Mouse (Mus musculus) stomach, postnatal 0 days (tissue): ENCODE measurements around the gene Cks1brt. TPM values are rescaled to one million over a fixed set of nuclear protein-coding genes. Genes with fewer than 3 reads are reported as not detected.
"Not testable (repeated sequence)": the region's sequence is repeated elsewhere in the genome, so short reads cannot be mapped to it uniquely, and the experiment has no call there.

ENCODE experiments used
- ATAC-seq: fragments of 200-750 bp; cut with Nextera tagmentation; 2 replicates; pipeline ENCODE4 v1.8.0; 2017; ENCODE audit not compliant: low FRiP score, low TSS enrichment
- DNase-seq: peaks from one replicate; pipeline ENCODE4 v3.0.0-alpha.2; 2016; ENCODE audit warnings: low spot score
- H3K27ac ChIP-seq: fragments of 300-500 bp; sonication (generic); replicated peaks from 2 replicates; pipeline ENCODE4 v1.5.1; 2014; ENCODE audit warnings: mild to moderate bottlenecking, control low read depth
- H3K27me3 ChIP-seq: fragments of 300-500 bp; sonication (generic); 2 replicates; pipeline ENCODE4 v1.6.1; 2014; ENCODE audit warnings: low read length; ENCODE audit not compliant: control insufficient read depth, insufficient read depth
- H3K36me3 ChIP-seq: fragments of 300-500 bp; sonication (generic); 2 replicates; pipeline ENCODE4 v1.6.1; 2014; ENCODE audit warnings: low read length, mixed read lengths; ENCODE audit not compliant: control insufficient read depth, insufficient read depth
- H3K4me1 ChIP-seq: fragments of 300-500 bp; sonication (generic); replicated peaks from 2 replicates; pipeline ENCODE4 v1.6.1; 2014; ENCODE audit warnings: antibody characterized with exemption; ENCODE audit not compliant: control insufficient read depth, insufficient read depth
- H3K4me2 ChIP-seq: fragments of 300-500 bp; sonication (generic); replicated peaks from 2 replicates; pipeline ENCODE4 v1.6.1; 2014; ENCODE audit warnings: low read depth, mild to moderate bottlenecking, control low read depth, moderate library complexity
- H3K4me3 ChIP-seq: fragments of 300-500 bp; sonication (generic); 2 replicates; pipeline ENCODE4 v1.5.1; 2014; ENCODE audit warnings: low read depth, low read length, control low read depth
- H3K9ac ChIP-seq: fragments of 300-500 bp; sonication (generic); 2 replicates; pipeline ENCODE4 v1.6.1; 2014; ENCODE audit warnings: mild to moderate bottlenecking, low read length, control low read depth, mixed read lengths
- H3K9me3 ChIP-seq: fragments of 300-500 bp; sonication (generic); 2 replicates; pipeline ENCODE4 v1.6.1; 2016; ENCODE audit warnings: low read length; ENCODE audit not compliant: control insufficient read depth
- CTCF ChIP-seq: IDR thresholded peaks from 2 replicates; pipeline ENCODE4 v1.5.1; 2016; ENCODE audit warnings: antibody characterized with exemption, low read depth, mild to moderate bottlenecking, moderate library complexity
- EP300 ChIP-seq: optimal IDR thresholded peaks from 2 replicates; pipeline ENCODE3; 2016; ENCODE audit warnings: antibody characterized with exemption
- WGBS: fragments of 180-500 bp; shearing (Covaris S2); extraction: QIAGEN DNeasy Blood & Tissue Kit; methylation state at CpG from one replicate; pipeline ENCODE4 v1.1.7; 2014; 5-methylcytosine and 5-hydroxymethylcytosine counted together
- polyA plus RNA-seq: library from polyadenylated mRNA; unstranded; fragments of >200 nt; fragmentation: Nextera tagmentation; extraction: Ambion mirVana; gene quantifications from 2 replicates; pipeline ENCODE4 v1.2.1, GENCODE M21; 2015

The Cks1brt gene
- polyA plus RNA-seq, result 0.05 TPM in 1 of 2 replicates, not detected in the other

DNA sequence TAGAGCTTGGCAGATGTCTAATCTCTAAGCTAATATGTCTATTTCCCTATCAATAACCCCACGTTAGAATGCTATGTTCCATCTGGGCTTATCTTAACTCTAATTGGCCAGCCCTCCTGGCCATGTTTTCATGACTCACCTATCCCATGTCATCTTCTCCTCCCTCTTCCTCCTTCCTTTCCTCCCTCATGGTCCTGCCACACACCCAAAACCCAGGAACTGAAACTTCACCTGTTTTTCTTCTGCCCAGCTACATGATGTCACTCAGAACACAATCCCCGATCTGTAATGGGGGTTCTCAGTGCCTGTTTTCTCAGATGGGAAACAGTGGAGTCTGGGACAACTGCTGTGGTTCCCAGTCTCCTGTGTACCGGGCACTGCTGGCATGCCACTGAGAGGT is at the start of gene Cks1brt:
Gene Cks1brt (plus strand): TSS at position 301 of the 400 bp plus-strand sequence.
- no peak within 1 kb of the TSS for H3K4me2 ChIP-seq
- H3K36me3 ChIP-seq, result no peaks in the 10 kb centered on the region
- no peaks in the 10 kb centered on the region for H3K4me1 ChIP-seq
- no peak for TF ChIP-seq EP300
- TF ChIP-seq CTCF, result no peak
- no peak within 1 kb of the TSS for H3K4me3 ChIP-seq
- ATAC-seq (no peak), DNase-seq (no peak)
- no peak within 1 kb of the TSS for H3K27ac ChIP-seq
- H3K9me3 ChIP-seq, result 0 out of 2 replicates have a peak, but pooled peaks cover 7% of the 10 kb centered on the region
- H3K9ac ChIP-seq, result no peak within 1 kb of the TSS
- 65% methylated on average over 3 of the region's 3 CpGs for WGBS
- H3K27me3 ChIP-seq, result no peaks in the 10 kb centered on the region

DNA sequence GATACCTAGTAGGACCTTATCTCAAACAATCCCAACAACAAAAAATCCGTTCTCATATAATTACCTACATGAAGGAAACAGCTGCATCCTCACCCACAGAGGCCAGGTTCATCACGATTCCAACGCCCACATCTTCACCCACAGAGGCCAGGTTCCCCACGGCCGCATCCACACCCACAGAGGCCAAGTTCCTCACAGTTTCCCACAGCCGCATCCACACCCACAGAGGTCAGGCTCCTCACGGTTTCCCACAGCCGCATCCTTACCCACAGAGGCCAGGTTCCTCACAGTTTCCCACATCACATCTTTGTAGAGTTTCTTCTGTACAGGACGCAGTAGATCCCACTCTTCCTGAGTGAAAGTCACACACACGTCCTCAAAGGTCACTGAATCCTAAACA is 38.5 kb upstream of the Cks1brt start:
- no peak overlapping the region for H3K9ac ChIP-seq
- H3K4me3 ChIP-seq, result no peak overlapping the region
- no peak overlapping the region for H3K4me2 ChIP-seq
- H3K9me3 ChIP-seq, result 0 out of 2 replicates have a peak, but pooled peaks cover 3% of the 10 kb centered on the region
- no peaks in the 10 kb centered on the region for H3K4me1 ChIP-seq
- no peak overlapping the region for H3K27ac ChIP-seq
- WGBS, result 94% methylated on average over 10 of the region's 10 CpGs
- no peak for TF ChIP-seq EP300
- no peak for TF ChIP-seq CTCF
- peaks cover 15% of the 10 kb centered on the region for H3K36me3 ChIP-seq
- H3K27me3 ChIP-seq, result no peaks in the 10 kb centered on the region
- DNase-seq (no peak), ATAC-seq (no peak)

- no peak overlapping the region for H3K4me2 ChIP-seq
- H3K4me3 ChIP-seq, result no peak overlapping the region
- no peak overlapping the region for H3K9ac ChIP-seq
- 82% methylated on average over 4 of the region's 4 CpGs for WGBS
- H3K36me3 ChIP-seq, result peaks cover 5% of the 10 kb centered on the region
- ATAC-seq, result no peak
- DNase-seq, result no peak
- no peaks in the 10 kb centered on the region for H3K27me3 ChIP-seq
- H3K9me3 ChIP-seq, result 0 out of 2 replicates have a peak, but pooled peaks cover 2% of the 10 kb centered on the region
- TF ChIP-seq CTCF (no peak), EP300 (no peak)
- H3K27ac ChIP-seq, result no peak overlapping the region
- no peaks in the 10 kb centered on the region for H3K4me1 ChIP-seq
Measured at GRCm38 (mm10) chr8:85115501-85115900, 36.2 kb upstream of the Cks1brt start.

GRCm38 (mm10) chr8:85116984-85117383 is 34.7 kb upstream of the Cks1brt start:
- no peaks in the 10 kb centered on the region for H3K27me3 ChIP-seq
- H3K4me3 ChIP-seq, result no peak overlapping the region
- ATAC-seq, result no peak
- H3K27ac ChIP-seq, result no peak overlapping the region
- H3K9ac ChIP-seq, result no peak overlapping the region
- no peak for DNase-seq
- no peaks in the 10 kb centered on the region for H3K36me3 ChIP-seq
- H3K4me1 ChIP-seq, result no peaks in the 10 kb centered on the region
- no peak overlapping the region for H3K4me2 ChIP-seq
- TF ChIP-seq EP300, result no peak
- no peak for TF ChIP-seq CTCF
- 42% methylated on average over 7 of the region's 7 CpGs for WGBS
- H3K9me3 ChIP-seq, result no peaks in the 10 kb centered on the region

DNA sequence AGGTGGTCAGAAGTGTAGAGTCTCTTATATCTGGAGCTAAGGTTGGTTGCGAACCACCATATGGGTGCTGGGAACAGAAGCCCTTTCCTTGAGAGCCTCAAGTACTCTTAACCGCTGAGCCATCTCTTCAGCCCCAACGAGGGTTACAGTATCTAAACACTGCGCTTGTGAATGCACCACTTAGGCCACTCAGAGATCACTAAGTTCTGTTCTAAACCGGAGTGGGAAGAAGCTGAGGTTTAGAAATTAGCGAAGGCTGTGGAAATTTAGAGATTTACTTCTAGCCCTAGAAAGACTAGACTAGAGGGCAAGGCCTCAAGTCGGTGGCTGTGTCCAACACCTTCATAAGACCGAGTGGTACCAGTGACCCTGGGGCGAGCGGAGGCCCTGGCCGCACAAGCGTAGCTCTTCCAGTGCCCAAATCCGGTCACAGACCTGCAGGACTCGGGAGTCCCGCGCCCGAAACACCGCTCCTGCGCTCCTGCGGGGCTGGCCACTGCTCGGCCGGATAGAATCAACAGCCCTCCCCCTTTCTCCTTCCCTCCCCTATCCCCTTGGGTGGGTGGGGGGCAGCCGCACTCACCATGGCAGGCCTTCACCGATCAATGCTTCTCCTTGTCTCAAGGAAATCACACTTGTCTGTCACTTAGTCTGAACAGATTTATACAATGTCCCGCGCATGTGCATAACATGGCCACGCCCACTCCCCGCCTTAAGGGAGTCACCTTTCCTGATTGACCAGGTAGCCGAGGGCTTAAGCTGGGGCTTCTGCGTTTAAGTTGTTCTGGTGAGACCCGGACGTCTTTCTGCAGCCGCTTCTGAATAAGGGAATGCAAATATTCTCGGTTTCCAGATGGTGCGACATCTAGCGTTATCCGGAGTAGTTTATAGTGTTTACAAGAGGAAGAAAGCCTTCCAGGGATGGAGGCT is 32.4 kb upstream of the Cks1brt start:
- Histone ChIP-seq H3K36me3 (no peaks in the 10 kb centered on the region), H3K27me3 (no peaks in the 10 kb centered on the region), H3K4me2 (peak overlapping the region; percentile 80), H3K9ac (peak overlapping the region; percentile 76), H3K9me3 (no peaks in the 10 kb centered on the region), H3K4me3 (peak overlapping the region; percentile 71), H3K4me1 (no peaks in the 10 kb centered on the region), H3K27ac (peak overlapping the region; percentile 85)
- TF ChIP-seq CTCF (peak; percentile 71), EP300 (no peak)
- peak; percentile 93 for DNase-seq
- WGBS, result 5% methylated on average over 37 of the region's 37 CpGs
- peak; percentile 94 for ATAC-seq

DNA sequence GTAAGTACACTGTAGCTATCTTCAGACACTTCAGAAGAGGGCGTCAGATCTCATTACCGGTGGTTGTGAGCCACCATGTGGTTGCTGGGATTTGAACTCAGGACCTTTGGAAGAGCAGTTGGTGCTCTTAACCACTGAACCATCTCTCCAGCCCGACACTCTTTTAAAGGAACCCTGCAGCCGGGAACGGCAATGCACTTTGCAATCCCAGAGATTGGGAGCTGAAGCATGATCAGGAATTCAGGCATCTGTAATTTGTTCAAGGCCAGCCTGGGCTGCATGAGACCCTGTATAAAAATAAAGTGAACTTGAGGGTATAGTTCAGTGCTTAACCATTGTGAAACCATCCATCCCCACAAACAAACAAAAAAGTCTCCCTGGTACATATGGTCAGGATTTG is 31.5 kb upstream of the Cks1brt start:
- not testable (repeated sequence) for H3K9me3 ChIP-seq, H3K4me2 ChIP-seq, H3K27me3 ChIP-seq, DNase-seq, H3K4me1 ChIP-seq, H3K36me3 ChIP-seq, H3K9ac ChIP-seq, H3K4me3 ChIP-seq, H3K27ac ChIP-seq, ATAC-seq
- WGBS, result 80% methylated on average over 5 of the region's 5 CpGs
